Mouse (Mus musculus) CD8-positive naive resting alpha-beta T cell, adult 2 months (primary cell): ENCODE data around the gene Ehmt1.
A peak's percentile ranks its signal among the peaks of the same experiment; 100 is the strongest.

Experiments
- DNase-seq, 2 experiments: peaks; one replicate each; pipeline ENCODE4 v3.0.0; 2022; ENCODE audit warnings: low read depth in 2 of 2, low spot score in 2 of 2

Ehmt1 gene

DNA sequence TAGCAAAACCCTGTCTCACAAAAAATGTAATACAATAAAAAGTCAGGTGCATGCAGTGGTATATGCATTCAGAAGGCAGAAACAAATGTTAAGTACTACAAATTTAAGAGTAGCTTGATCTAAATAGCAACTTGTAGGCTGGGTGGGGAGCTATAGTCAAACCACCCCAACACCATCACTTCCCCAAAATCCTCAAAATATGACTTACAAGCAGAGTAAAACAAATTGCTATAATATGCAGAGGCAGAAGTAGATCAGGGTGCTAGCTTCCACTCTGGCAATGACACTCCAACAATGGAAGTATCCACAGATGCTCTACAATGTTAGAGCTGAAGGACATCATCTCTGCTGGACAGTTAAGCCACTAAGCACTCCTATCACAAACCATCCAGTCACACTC lies 6.8 kb downstream of the Ehmt1 start:
- no peak for DNase-seq

DNA sequence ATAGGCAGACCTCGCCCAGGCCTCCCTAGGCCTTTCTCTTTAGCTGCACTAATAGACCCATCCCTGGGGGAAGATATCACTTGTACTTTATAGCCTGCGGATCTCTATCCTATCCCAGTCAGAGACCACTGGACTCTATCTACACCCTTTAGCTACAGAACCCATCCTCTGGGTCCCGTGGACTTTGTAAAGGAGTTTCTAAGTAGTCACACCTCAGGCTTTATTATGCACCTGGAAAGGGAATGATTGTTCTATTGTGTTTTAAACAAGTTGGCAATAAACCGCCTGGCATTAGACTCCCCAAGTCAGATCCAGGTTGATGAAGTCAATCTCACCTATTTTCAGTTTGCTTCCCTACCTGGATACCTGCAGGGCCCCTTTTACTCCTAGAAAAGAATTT lies 7.2 kb downstream of the Ehmt1 start:
- no peak for DNase-seq

DNA sequence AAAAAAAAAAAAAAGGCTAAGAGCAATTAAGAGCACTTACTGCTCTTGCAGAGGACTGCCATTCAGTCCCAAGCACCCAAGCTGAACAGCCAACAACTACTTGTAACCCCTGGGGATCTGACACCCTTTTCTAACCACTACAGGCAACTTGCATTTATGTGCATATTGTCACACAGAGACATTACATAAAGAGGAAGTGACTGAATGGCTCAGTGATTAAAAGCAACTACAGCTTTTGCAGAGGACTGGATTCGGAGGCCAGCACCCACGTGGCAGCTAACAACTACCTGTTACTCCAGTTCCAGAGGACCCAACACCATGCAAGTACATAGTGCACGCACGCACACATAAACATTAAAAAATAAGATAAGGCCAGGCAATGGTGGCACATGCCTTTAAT lies 8.9 kb downstream of the Ehmt1 start:
- DNase-seq = no peak

DNA sequence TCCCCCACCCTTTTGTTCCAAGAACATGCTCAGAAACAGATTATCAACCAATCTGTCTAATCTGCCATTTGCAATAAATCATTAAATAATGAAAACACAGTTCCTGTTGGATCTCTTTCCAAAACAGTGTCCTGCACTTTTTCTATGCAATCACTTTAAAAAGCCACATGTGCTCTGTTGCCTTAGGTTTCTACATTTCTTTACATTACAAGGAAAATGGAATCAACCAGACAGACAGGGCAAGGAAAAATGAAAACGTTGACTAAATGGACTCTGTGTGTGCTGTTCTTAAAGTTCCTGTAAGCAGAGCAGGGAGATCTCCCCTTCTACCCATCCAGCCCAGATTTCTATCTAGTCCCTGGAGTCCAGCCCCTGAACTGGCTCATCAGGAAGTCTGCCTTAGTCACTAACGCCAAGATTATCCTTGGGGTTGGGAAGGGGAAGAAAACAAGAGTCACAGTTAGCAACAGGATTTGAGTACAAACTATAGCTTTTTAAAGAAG lies 13.7 kb downstream of the Ehmt1 start:
- no peak for DNase-seq

DNA sequence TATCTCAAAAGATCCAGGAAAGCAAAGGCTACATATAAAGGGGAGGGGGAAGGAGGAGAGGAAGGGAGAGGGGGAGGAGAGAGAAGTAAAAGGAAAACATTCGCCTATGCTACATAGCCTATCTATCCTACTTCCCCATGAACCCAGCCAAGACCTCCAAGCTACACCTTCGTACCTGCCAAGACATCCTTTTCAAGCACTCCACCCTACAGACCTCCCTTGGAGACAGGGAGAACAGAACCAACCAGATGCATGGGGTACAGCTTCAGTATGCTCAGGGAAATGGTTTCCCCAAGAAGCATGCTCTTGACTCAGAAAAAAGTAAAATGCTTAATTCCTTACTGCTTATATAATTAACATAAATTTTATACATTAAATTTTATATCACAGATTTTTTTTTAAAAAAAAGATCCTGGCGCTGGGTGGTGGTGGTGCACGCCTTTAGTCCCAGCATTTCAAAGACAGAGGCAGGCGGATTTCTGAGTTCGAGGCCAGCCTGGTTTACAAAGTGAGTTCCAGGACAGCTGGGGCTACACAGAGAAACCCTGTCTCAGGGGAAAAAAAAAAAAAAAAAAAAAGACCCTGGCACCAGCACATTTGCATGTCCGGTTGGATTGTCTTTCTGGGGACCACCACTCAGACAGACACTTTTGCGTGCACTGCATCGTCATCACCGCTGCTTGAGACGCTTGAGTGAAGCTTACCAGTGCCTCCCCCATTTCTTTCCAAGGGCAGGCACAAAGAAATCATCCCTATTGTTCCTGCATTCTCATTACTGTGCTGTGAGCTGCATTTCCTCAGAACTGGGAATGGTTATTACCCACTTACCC lies 14.4 kb downstream of the Ehmt1 start:
- no peak for DNase-seq

DNA sequence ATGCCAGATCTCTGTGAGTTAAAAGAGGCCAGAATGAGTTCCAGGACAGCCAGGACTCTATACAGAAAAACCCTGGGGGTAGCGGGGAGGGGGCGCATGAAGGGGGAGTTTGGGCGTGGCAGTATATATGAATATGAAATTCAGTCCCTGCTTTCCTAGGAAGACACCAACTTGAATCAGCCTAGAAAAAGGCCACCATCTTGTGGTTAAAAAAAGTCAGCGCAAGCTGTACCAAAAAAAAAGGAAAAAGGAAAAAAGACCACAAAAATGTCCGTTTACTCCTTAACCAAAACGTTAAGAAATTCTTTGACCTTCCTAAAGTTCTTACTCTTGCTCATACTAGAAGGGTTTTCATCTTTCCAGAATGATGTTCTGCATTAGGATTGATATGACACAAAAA lies 16.4 kb downstream of the Ehmt1 start:
- no peak for DNase-seq

DNA sequence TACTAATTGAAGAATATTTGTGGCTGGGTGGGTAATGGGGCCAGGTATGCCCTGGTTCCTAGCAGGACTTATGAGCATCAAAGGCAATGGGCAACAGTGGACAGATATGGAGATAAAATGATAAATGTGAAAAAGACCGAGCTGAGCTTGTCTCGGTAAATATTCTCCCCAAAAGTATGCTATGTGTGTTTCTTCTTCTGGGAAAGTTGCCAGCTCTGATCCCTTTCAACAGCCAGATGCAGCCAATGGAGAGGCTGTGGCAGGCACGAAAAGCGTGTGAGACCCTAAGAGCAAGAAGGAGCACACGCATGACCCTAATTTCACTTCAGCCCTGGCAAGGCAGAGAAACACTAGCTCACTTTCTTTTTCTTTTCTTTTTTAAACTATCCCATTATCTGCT lies 18.4 kb downstream of the Ehmt1 start:
- DNase-seq = no peak

DNA sequence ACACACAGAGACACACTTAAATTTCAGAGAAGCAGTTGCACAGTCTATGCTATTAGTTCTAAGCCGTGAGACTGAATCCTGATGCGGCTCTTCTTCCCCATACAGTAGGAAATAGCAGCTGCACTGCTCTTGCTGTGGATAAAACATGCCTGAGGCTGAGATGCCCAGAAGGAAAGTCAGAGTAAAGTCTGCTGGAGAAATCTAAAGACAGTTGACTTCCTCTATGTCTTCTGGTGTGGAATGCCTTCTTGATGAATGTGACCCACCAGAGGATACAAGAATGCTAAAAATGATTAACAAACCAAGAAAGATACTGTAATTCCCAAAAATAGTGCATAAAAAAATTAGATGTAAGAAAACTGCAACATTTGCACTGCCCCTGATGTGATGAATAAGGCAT lies 20.1 kb downstream of the Ehmt1 start:
- no peak for DNase-seq

DNA sequence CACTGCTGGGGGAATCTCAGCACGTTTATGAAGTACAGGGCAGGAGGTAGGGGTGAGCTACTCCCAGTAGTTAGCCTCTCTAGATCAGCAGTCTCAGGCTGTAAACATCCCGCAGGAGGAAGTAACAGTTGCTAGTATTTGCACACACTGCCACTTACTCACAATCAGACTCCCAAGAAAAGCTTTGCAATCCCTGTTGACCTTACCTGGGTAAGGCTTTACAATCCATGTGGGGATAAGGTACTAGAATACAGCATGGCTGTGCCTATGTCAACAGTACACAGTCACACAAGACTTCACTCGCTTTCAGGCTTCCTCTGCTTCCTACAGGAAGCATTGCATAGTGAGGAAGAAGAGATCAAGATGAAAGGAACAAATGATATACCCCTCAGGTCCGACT lies 22.7 kb downstream of the Ehmt1 start:
- no peak for DNase-seq

DNA sequence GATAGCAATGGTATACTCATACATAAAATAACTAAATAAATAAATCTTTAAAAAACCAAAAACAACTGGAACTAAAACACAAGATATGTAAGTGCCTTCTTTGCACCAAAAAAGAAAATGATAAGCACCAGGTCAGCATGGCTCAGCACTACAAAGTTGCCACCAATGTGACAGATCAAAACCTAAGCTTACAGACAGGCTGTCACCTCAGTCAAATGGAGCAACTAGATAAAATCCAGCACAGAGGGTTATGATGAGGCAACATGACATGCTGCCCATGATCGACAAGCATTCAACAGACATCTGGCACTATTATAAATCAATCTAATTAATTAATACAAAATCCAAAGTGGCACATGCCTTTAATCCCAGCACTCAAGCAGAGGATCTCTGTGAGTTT lies 25.2 kb downstream of the Ehmt1 start:
- DNase-seq = no peak

DNA sequence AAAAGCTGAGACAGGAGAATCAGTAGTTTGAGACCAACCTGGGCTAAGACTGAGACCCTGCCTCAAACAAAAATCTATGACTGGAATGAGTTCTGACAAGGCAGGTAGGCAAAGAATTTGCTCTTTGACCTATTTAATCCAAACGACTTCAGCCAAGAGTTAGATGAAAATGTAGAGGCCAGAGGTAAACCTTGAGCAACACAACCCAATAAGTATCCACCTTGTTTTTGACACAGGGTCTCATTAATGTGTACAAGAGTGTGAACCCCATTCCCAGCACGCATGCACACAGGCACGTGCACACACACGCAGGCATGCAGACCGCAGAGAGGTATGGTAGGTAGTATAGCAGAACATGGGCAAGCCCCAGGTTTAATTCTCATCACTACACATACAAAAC lies 27.1 kb downstream of the Ehmt1 start:
- DNase-seq = no peak

DNA sequence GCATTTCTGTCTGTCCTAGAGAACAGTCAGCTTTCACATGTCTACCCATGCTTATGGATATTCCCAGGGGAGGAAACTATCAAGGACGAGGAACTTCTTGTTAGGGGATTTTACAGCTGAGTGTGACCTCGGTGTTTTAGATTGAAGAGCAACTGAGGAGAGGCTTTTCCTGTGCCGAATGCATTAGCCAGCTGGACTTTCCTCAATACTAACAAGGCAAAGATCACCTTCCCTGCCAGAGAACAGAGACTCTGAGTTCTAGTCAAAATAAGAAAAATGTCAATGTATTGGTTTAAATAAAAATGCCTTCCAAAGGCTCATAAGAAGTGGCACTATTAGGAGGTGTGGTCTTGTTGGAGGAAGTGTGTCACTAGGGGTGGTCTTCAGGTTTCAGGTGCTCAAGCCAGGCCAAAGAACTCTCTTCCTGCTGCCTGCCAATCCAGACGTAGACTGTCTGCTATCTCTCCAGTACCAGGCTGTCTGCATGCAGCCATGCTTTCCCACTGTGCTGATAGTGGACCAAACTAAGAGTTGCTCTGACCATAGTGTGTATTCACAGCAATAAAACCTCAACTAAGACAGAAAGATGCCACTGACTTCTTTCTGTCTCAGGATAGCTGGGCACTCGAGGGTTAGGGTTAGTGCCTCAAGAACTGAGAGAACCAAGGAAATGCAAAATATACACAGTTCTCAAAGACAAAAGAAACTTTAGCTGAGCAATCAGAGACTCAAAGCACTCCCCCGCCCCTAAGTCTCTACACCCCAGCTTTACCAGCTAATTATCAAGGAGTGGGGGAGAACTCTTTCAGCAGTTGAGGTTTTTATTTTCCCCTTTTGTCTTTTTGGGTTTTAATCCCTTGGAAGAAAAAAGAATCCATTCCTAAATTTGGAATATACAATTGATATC lies 28.6 kb downstream of the Ehmt1 start:
- DNase-seq = no peak

DNA sequence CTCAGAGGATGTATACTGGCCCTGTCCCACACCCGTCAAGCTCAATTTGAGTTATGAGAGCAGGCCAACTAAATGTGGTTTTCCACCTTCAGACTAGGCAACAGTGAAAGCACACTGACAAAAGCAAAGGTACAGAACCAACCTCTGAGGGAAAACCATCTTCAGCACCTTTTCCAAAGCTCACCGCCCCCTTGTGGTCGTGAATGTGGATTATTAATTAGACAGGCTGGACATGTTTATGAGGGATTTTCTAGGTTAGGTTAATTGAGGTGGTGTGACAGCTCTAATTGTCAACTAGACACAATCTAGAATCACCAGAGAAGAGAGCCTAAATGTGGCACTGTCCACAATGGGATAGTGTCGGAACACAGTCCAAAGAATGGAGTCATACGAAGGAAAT lies 30.5 kb downstream of the Ehmt1 start:
- DNase-seq = no peak

DNA sequence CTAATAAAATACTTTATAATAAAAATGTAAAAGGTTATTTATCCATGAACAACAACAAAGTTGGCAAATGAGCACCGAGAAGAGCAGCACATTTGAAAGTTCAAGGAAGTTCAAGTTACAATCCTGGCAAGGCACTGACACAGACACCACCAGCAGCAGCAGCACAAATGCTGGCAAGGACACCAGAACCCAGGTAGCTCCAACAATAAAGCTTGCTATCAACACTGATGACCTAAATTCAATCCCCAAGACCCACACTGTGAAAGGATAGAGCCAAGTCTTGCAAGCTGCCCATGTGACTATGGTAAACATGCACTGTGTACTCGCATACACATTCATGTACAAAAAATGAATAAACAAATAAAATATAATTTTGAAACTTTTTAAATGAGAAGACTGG lies 38.7 kb downstream of the Ehmt1 start:
- DNase-seq = no peak

DNA sequence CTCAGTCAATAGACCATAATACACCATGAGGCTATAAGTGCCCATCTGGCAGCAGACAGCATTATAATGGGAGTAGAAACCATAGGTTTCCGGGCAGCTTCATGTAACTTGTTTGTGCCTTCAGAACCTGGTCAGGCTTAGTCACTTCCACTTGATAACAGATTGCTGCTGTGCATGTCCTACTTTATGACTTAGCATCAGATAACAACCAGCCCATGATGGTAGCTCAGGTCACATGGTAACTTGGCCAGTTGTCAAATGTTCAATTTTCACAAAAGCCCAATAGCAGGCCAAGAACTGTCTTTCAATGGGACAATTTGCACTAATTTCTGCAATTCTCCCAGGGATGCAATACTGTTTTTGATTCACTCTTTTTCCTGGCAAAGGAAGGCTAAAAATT lies 48.5 kb downstream of the Ehmt1 start:
- DNase-seq = no peak

DNA sequence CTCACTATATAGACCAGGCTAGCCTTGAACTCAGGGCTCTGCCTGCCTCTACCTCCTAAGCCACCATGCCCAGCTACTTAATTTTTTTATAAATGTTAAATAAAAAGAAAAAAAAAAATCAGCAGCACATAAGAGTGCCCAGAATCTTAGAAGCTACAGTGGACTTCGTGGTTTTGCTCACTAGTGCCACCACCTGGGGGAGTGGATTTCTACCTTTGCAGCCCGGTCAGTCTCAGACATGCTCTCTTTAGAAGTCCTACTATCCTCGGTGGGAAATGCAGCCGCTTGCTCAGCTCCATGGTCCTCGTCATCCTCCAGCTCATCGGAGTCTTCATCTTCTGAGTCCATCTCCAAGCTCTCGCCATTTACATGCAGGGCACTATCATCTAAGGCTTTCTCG lies 56.4 kb downstream of the Ehmt1 start:
- no peak for DNase-seq

DNA sequence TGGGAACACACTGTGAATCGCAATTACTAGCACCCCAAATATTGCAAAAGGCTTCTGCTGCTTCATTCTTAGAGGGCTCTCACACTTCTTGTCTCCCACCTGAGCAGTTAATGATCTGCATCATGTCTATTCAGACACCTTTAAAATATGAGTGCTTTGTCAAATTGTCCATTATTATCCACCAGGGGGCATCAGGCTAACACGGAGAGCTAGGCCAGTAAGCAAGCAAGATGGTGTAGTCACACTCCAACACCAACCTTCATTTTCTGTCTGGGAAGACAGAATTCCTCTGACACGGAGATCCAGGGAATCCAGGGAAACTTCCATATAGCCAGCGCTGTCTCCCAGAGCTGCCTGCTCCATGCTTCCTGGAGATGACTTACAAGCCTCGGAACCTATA lies 67.0 kb downstream of the Ehmt1 start:
- peak in 1 of 2 experiments; percentile 18 for DNase-seq

DNA sequence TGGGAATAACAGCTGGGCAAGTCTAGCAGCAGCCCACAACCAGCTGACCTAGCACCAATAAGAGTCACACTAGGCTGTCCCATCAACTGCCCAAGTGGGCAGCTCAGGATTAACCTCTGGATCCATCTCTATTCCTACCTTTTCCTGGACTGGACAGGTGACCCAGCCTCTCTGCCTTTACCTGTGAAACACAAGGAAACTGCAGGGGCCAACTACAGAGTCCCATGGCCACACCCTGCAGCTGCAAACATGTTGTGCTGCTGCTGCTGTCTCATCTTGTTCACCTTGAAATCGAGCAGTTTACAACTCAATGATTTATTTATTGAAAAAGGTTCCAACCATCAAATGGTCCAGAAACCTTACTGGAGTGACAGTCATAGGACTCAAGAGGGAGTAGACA lies 72.9 kb downstream of the Ehmt1 start:
- no peak for DNase-seq

DNA sequence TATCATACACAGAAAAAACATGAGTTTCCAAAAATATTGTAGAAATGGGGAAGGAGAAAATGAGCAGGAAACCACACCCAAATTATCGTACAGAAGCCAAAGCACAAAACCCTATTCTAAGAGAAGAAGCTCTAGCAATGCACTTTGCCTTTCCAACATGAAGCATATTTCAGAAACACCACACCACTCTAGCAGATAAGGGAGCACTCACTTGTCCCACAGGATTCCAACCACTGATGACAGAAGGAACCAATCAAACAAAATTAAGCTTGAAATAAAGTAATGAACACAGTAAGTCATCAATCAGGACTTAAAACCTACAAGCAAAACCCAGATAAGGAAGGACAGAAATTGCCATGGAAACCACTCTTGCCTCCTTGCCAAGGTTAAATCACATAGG lies 74.2 kb downstream of the Ehmt1 start:
- DNase-seq = no peak

DNA sequence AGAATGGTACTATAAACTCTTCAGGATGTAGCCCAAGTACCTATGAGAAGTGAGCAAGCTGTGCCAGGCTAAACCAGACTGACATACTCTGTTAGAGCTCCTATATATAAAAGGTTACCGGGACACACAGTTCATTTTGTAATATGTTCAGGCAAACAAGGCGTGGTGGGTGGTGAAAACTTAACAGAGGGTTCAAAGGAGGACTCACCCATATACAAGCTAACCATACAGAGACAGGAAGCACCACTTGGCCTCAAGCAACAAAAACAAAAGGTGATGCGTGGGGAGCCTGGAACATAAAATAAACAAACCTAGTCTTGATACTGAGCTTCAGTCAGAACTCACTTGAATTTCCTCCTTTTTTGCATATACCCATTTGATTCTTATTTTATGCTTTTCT lies 88.8 kb downstream of the Ehmt1 start:
- DNase-seq = no peak

DNA sequence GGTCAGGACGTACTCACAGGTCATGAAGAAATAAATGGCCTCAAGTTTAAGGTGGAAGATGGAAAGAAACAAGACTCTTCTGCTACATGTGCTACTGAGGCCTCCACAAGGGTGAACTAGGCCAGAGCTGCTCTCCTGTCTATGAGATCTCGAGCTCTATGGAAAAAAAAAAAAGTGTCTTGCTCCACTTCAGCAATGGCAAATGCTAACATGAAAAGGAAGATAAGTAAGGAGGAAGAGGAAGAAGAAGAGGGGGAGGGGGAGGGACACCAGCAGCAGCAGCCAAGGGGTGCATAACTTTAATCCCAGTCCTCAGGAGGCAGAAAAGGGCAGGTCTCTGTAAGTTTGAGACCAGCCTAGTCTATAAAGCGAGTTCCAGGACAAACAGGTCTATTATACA lies 109.7 kb downstream of the Ehmt1 start:
- DNase-seq = no peak

DNA sequence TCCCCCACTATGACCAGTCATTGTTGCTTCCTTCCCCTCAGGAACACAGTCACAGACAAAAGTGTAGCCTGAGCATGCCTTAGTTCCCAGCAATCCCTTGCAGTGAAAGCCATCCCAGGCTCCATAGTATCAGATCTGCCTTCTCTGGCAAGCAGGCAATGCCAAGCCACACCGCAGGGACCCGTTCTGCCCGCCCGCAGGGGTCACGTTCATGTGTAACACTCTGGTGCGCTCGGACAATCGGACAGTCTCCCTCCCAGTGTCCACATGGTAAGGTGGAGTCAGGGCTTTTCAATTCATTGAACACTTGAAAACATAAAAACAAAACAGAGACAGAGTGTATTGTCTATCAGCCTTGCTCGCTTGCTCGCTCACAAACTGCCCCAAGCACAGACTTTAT lies 111.7 kb downstream of the Ehmt1 start:
- DNase-seq = no peak
